Mouse (Mus musculus): ENCODE measurements around the gene Abca8a. TPM values are rescaled to one million over a fixed set of nuclear protein-coding genes. Genes with fewer than 3 reads are reported as not detected.
A peak's percentile ranks its signal among the peaks of the same experiment; 100 is the strongest.

The Abca8a gene
- 3.6 and 4.8 TPM in 2 replicates for polyA plus RNA-seq (2014; fragmentation: Nextera tagmentation; extraction: Ambion mirVana)

DNA sequence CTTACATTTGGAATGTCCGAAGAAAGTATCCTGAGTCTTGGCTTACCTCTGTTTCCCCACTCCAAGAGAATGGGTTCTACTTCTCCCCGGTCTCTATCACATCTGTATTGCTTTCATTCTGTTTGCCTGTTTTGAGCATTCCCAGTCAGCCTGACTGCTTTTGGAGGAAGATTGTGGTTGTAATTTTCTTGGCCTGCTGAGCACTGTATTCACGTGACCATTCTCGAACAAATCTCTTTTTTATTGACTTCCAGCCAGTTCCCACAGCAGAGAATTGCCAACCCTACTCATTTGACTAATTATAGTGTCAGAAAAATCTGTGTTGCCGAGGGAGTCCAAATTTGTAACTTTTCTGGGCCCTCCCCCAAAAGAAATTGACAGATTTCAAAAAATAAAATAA lies at the start of gene Abca8a:
Gene Abca8a (minus strand): TSS at position 121 of the 400 bp plus-strand sequence.
- 54% methylated on average over 5 of the region's 5 CpGs for WGBS
- H3K27me3 ChIP-seq (ENCODE audit: insufficient read depth, low read length): no peaks in the 10 kb centered on the region
- H3K9ac ChIP-seq: no peak within 1 kb of the TSS
- H3K9me3 ChIP-seq (ENCODE audit: low read depth, low read length): no peaks in the 10 kb centered on the region
- peak within 1 kb of the TSS; percentile 34 for H3K4me2 ChIP-seq
- ATAC-seq (ENCODE audit: insufficient read depth) (no peak), DNase-seq (peak; percentile 73)
- TF ChIP-seq CTCF (IDR thresholded peaks at IDR 0.05; ENCODE audit: low read depth): no peak
- no peaks in the 10 kb centered on the region for H3K36me3 ChIP-seq (ENCODE audit: insufficient read depth)
- peak within 1 kb of the TSS; percentile 52; the same call in 1 of the 2 replicates for H3K27ac ChIP-seq (ENCODE audit: low read depth)
- peak within 1 kb of the TSS; percentile 8; the same call in 1 of the 2 replicates for H3K4me3 ChIP-seq (ENCODE audit: low read depth, low read length)
- H3K4me1 ChIP-seq (ENCODE audit: insufficient read depth): no peaks in the 10 kb centered on the region

DNA sequence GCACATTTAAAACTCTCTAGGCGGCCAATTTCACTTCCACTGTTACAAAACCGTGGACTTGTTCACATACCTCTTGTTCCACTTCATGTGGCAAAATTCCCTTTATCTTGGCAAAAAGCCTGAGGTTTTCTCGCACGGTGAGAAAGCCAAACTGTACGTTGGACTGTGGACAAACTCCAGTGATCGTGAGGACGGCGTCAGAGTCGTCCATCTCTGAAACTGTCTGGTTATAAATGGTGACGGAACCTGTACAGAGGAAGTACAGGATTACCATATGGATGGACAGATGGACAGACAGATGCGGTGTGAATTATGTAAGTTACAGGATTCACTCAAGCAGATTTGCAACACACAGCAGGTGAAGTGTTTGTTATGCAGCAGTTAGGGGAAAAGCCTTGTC lies 49.6 kb upstream of the Abca8a start:
- ATAC-seq (ENCODE audit: insufficient read depth) (no peak), DNase-seq (peak; percentile 15)
- no peaks in the 10 kb centered on the region for H3K36me3 ChIP-seq (ENCODE audit: insufficient read depth)
- no peak for TF ChIP-seq CTCF (IDR thresholded peaks at IDR 0.05; ENCODE audit: low read depth)
- H3K4me3 ChIP-seq (ENCODE audit: low read depth, low read length): no peak overlapping the region
- H3K4me2 ChIP-seq: no peak overlapping the region
- no peaks in the 10 kb centered on the region for H3K9me3 ChIP-seq (ENCODE audit: low read depth, low read length)
- 70% methylated on average over 11 of the region's 11 CpGs for WGBS
- H3K27ac ChIP-seq (ENCODE audit: low read depth): no peak overlapping the region
- H3K4me1 ChIP-seq (ENCODE audit: insufficient read depth): no peaks in the 10 kb centered on the region
- no peak overlapping the region for H3K9ac ChIP-seq
- no peaks in the 10 kb centered on the region for H3K27me3 ChIP-seq (ENCODE audit: insufficient read depth, low read length)

DNA sequence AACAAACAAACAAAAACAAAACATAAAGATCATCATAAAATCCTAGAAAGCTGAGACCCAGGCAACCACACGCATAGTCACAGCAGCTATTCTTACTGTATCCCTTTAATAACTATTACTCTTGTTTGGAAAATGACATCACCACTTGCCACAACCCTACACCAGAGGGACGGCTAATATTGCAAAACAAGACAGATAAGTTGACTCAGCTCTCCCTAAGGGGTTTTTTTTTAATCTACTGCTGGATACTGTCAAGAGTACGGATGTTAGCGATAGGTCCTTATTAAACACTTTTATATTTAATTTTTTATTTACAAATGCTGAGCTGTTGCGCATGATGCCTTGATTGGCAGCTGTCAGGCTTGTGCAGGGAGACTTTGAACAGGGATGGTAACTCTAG lies 35.0 kb upstream of the Abca8a start:
- Histone ChIP-seq H3K36me3 (ENCODE audit: insufficient read depth) (no peaks in the 10 kb centered on the region), H3K4me3 (ENCODE audit: low read depth, low read length) (no peak overlapping the region), H3K9ac (no peak overlapping the region), H3K4me2 (no peak overlapping the region), H3K27ac (ENCODE audit: low read depth) (no peak overlapping the region), H3K4me1 (ENCODE audit: insufficient read depth) (no peaks in the 10 kb centered on the region), H3K9me3 (ENCODE audit: low read depth, low read length) (no peaks in the 10 kb centered on the region), H3K27me3 (ENCODE audit: insufficient read depth, low read length) (no peaks in the 10 kb centered on the region)
- ATAC-seq (ENCODE audit: insufficient read depth): no peak
- WGBS: 65% methylated on average over 5 of the region's 5 CpGs
- peak; percentile 28 for DNase-seq
- no peak for TF ChIP-seq CTCF (IDR thresholded peaks at IDR 0.05; ENCODE audit: low read depth)

DNA sequence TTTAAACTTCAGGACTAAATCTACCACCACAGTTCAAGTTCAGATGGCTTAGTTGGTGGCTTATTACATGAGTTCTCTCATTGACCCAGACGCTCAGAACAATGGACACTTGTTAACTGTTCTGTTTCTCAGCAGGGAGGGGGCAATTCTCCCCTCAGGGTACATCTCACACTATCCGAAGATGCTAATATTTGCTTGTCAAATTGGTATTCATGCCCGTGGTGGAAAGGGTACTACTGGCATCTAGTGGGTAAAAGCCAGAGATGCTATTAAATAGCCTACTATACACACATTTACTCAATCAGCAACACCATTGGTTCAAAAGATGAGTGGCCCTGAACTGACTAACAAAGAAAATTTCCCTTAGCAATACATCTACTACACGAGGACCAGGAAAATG lies 15.4 kb upstream of the Abca8a start:
- Histone ChIP-seq H3K9ac (no peak overlapping the region), H3K27me3 (ENCODE audit: insufficient read depth, low read length) (no peaks in the 10 kb centered on the region), H3K27ac (ENCODE audit: low read depth) (no peak overlapping the region), H3K36me3 (ENCODE audit: insufficient read depth) (no peaks in the 10 kb centered on the region; the same call in 1 of the 2 replicates), H3K4me2 (no peak overlapping the region), H3K9me3 (ENCODE audit: low read depth, low read length) (no peaks in the 10 kb centered on the region), H3K4me3 (ENCODE audit: low read depth, low read length) (no peak overlapping the region), H3K4me1 (ENCODE audit: insufficient read depth) (no peaks in the 10 kb centered on the region)
- peak; percentile 34 for TF ChIP-seq CTCF (IDR thresholded peaks at IDR 0.05; ENCODE audit: low read depth)
- ATAC-seq (ENCODE audit: insufficient read depth) (no peak), DNase-seq (peak; percentile 31)
- 42% methylated on average over 4 of the region's 4 CpGs for WGBS

DNA sequence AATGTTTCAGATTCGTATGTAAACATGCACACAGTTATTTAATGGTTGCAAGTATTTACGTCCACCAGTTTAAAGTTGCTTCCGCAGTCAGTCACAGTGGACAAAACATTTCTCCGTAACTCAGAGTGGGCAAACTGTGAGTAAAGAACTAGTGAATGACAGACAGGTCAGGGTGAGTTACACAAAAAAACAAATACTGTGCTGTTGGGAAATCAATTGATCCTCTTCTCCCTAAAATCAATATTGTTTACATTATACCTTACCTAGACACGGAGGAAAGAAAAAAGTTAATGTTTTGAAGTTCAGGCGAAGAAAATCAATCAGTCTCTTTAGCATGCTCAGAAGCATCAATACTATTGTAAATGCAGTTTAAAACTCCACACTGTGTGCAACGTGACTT lies 5.7 kb upstream of the Abca8a start:
- no peak overlapping the region for H3K27ac ChIP-seq (ENCODE audit: low read depth)
- no peak for DNase-seq
- no peak overlapping the region for H3K4me2 ChIP-seq
- H3K4me1 ChIP-seq (ENCODE audit: insufficient read depth): no peaks in the 10 kb centered on the region
- no peak for ATAC-seq (ENCODE audit: insufficient read depth)
- no peaks in the 10 kb centered on the region for H3K36me3 ChIP-seq (ENCODE audit: insufficient read depth)
- H3K4me3 ChIP-seq (ENCODE audit: low read depth, low read length): no peak overlapping the region
- H3K9me3 ChIP-seq (ENCODE audit: low read depth, low read length): no peaks in the 10 kb centered on the region
- H3K9ac ChIP-seq: no peak overlapping the region
- no peak for TF ChIP-seq CTCF (IDR thresholded peaks at IDR 0.05; ENCODE audit: low read depth)
- no peaks in the 10 kb centered on the region for H3K27me3 ChIP-seq (ENCODE audit: insufficient read depth, low read length)
- 76% methylated on average over 7 of the region's 7 CpGs for WGBS

DNA sequence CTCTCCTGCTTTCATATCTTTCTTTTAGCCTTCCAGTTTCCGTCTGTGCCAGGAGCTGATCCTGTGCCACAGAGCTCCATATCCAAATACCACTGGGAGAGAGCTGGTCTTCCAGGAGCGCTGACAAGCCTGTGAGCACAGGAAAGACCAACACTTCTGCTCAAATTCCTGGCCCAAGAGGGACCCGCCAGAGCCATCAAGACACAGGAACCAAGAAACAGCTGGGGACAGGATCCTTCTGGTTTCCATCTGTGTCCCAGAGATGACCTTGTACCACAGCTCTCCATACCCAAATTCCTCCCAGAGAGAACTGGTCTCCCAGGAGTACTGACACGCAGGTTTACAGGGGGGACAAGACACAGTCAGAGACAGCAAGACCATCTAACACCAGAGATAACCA lies 3.1 kb upstream of the Abca8a start:
- DNase-seq: peak; percentile 10
- no peaks in the 10 kb centered on the region for H3K36me3 ChIP-seq (ENCODE audit: insufficient read depth)
- no peak overlapping the region for H3K27ac ChIP-seq (ENCODE audit: low read depth)
- H3K27me3 ChIP-seq (ENCODE audit: insufficient read depth, low read length): no peaks in the 10 kb centered on the region
- ATAC-seq (ENCODE audit: insufficient read depth): no peak
- no peak overlapping the region for H3K9ac ChIP-seq
- no peak overlapping the region for H3K4me3 ChIP-seq (ENCODE audit: low read depth, low read length)
- no peaks in the 10 kb centered on the region for H3K9me3 ChIP-seq (ENCODE audit: low read depth, low read length)
- no peaks in the 10 kb centered on the region for H3K4me1 ChIP-seq (ENCODE audit: insufficient read depth)
- TF ChIP-seq CTCF (IDR thresholded peaks at IDR 0.05; ENCODE audit: low read depth): no peak
- WGBS: 59% methylated on average over 4 of the region's 4 CpGs
- H3K4me2 ChIP-seq: no peak overlapping the region

DNA sequence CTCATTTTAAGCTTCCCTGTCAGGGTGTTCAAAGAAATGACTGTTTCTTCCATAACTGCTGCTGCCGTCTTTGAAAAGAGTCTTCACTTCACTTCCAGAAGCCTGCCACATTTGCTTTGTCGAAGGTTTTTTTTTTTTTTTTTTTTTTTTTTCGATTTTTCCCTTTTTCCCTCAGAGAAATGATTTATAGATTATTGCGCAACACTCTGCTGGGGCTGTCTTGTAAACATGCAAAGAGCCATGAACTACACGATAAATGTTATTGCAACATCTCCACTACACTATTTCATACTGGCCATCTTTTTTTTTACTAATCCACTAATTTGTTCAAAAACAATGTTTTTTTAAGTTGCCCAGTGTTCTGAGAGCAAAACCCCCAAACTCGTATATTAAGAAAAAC lies 1.7 kb upstream of the Abca8a start:
- H3K36me3 ChIP-seq (ENCODE audit: insufficient read depth): no peaks in the 10 kb centered on the region
- H3K9ac ChIP-seq: no peak overlapping the region
- no peak overlapping the region for H3K4me2 ChIP-seq
- TF ChIP-seq CTCF (IDR thresholded peaks at IDR 0.05; ENCODE audit: low read depth): no peak
- no peaks in the 10 kb centered on the region for H3K9me3 ChIP-seq (ENCODE audit: low read depth, low read length)
- ATAC-seq (ENCODE audit: insufficient read depth): no peak
- H3K27ac ChIP-seq (ENCODE audit: low read depth): 0 out of 2 replicates have a peak overlapping the region, but pooled peaks have one; percentile 6
- H3K4me1 ChIP-seq (ENCODE audit: insufficient read depth): no peaks in the 10 kb centered on the region
- no peak overlapping the region for H3K4me3 ChIP-seq (ENCODE audit: low read depth, low read length)
- H3K27me3 ChIP-seq (ENCODE audit: insufficient read depth, low read length): no peaks in the 10 kb centered on the region
- 37% methylated on average over 6 of the region's 6 CpGs for WGBS
- DNase-seq: peak; percentile 86

Data from lung, embryonic 14.5 days (tissue).